31 mouse cellular contexts compared by ENCODE assay signal in genomic region chr4:100992086-100992485, GRCm38 (mm10). TPM values are rescaled to one million over a fixed set of nuclear protein-coding genes. Genes with fewer than 3 reads are reported as not detected.
A peak's percentile ranks its signal among the peaks of the same experiment; 100 is the strongest.
DNase-seq lines count a peak whose midpoint lies in the region; ATAC-seq and TF ChIP-seq lines count a peak whose summit lies in the region.
"Had no signal": no experiment of that assay in that cellular context is flagged by ENCODE, and none has a peak within 500 bp of the region (broad histone marks: within the 10 kb centered on the region; RNA-seq: fewer than 3 reads in every experiment).

No protein-coding gene starts in this region.

- H3K4me3 ChIP-seq in hindbrain, embryonic 10.5 days = no peak overlapping the region
- no peak overlapping the region for H3K4me3 ChIP-seq in hindbrain, embryonic 11.5 days (ENCODE audit: low read depth, low read length)
- H3K4me3 ChIP-seq in liver, postnatal 0 days (ENCODE audit: low read depth, low read length) = no peak overlapping the region
- no peak overlapping the region for H3K4me3 ChIP-seq in liver, embryonic 13.5 days (replicated peaks)
- H3K4me3 ChIP-seq: intestine, embryonic 15.5 days; left cerebral cortex, adult 2 months; lung, embryonic 15.5 days had no signal

- H3K9ac ChIP-seq in hindbrain, embryonic 11.5 days (ENCODE audit: low read depth, low read length) = no peak overlapping the region
- H3K9ac ChIP-seq in liver, postnatal 0 days (replicated peaks) = no peak overlapping the region
- peak overlapping the region; percentile 36; the same call in 1 of the 2 replicates for H3K9ac ChIP-seq in liver, embryonic 13.5 days
- H3K9ac ChIP-seq: forebrain, postnatal 0 days; intestine, embryonic 15.5 days; lung, embryonic 15.5 days had no signal

- no peak for TF ChIP-seq CTCF in liver, postnatal 0 days (IDR thresholded peaks at IDR 0.05; ENCODE audit: low read depth)

- no peak for DNase-seq in hindbrain, embryonic 10.5 days (ENCODE audit: low spot score)
- DNase-seq in hindbrain, embryonic 11.5 days (ENCODE audit: low spot score) = no peak
- peak; percentile 43 for DNase-seq in liver
- DNase-seq in liver, postnatal 0 days = no peak
- peak; percentile 36 for DNase-seq in liver, embryonic 13.5 days
- DNase-seq in urinary bladder, postnatal 4 days (ENCODE audit: low spot score in 2 of 2) = no peak
- DNase-seq: adrenal gland, adult 8-10 months; cerebellum, adult 18-20 months; cerebellum, postnatal 14 days; forebrain, postnatal 0 days; gastrocnemius, postnatal 14 days; heart, adult 18-20 months; heart, postnatal 10 days; kidney, adult 9 months; lung, postnatal 36 days; spleen, adult 18-20 months had no signal

- H3K9me3 ChIP-seq in hindbrain, embryonic 10.5 days = no peaks in the 10 kb centered on the region
- no peaks in the 10 kb centered on the region for H3K9me3 ChIP-seq in hindbrain, embryonic 11.5 days (ENCODE audit: control insufficient read depth, low read length)
- H3K9me3 ChIP-seq in liver, postnatal 0 days (ENCODE audit: low read length) = no peaks in the 10 kb centered on the region
- H3K9me3 ChIP-seq in liver, embryonic 13.5 days (replicated peaks) = no peaks in the 10 kb centered on the region
- H3K9me3 ChIP-seq: intestine, embryonic 15.5 days; lung, embryonic 15.5 days had no signal

- H3K4me2 ChIP-seq in hindbrain, embryonic 11.5 days (replicated peaks; ENCODE audit: low read depth, low read length) = no peak overlapping the region
- H3K4me2 ChIP-seq in liver, postnatal 0 days (ENCODE audit: low read depth, low read length) = no peak overlapping the region
- H3K4me2 ChIP-seq in liver, embryonic 13.5 days = no peak overlapping the region
- H3K4me2 ChIP-seq: intestine, embryonic 15.5 days; lung, embryonic 15.5 days had no signal

- H3K36me3 ChIP-seq in hindbrain, embryonic 10.5 days = peaks cover 96% of the 10 kb centered on the region
- peaks cover 7% of the 10 kb centered on the region; the same call in 1 of the 2 replicates for H3K36me3 ChIP-seq in hindbrain, embryonic 11.5 days (ENCODE audit: control insufficient read depth, insufficient read depth, low read length)
- no peaks in the 10 kb centered on the region for H3K36me3 ChIP-seq in liver, postnatal 0 days (replicated peaks; ENCODE audit: insufficient read depth, low read length)
- H3K36me3 ChIP-seq in liver, embryonic 13.5 days = no peaks in the 10 kb centered on the region

- H3K27me3 ChIP-seq in hindbrain, embryonic 10.5 days (ENCODE audit: insufficient read depth, poor library complexity, severe bottlenecking) = no peaks in the 10 kb centered on the region
- no peaks in the 10 kb centered on the region for H3K27me3 ChIP-seq in hindbrain, embryonic 11.5 days (ENCODE audit: control insufficient read depth, insufficient read depth, low read length)
- H3K27me3 ChIP-seq in liver, postnatal 0 days (ENCODE audit: insufficient read depth, low read length) = no peaks in the 10 kb centered on the region
- H3K27me3 ChIP-seq in liver, embryonic 13.5 days = no peaks in the 10 kb centered on the region
- H3K27me3 ChIP-seq: intestine, embryonic 15.5 days; lung, embryonic 15.5 days had no signal

- ATAC-seq in hindbrain, embryonic 11.5 days (ENCODE audit: low FRiP score) = no peak
- ATAC-seq in liver, postnatal 0 days = no peak
- peak; percentile 45 for ATAC-seq in liver, embryonic 13.5 days (ENCODE audit: low read depth)
- ATAC-seq in megakaryocyte progenitor cell, adult 5-6 weeks (replicated peaks; ENCODE audit: poor library complexity) = peak; percentile 29
- ATAC-seq: activated CD4-positive, CD25-positive, alpha-beta regulatory T cell, adult 4 months; forebrain, postnatal 0 days had no signal

- peaks cover 56% of the 10 kb centered on the region for H3K4me1 ChIP-seq in hindbrain, embryonic 10.5 days (replicated peaks)
- peaks cover 2% of the 10 kb centered on the region; the same call in 1 of the 2 replicates for H3K4me1 ChIP-seq in hindbrain, embryonic 11.5 days (replicated peaks; ENCODE audit: control insufficient read depth, insufficient read depth, low read length)
- peaks cover 9% of the 10 kb centered on the region for H3K4me1 ChIP-seq in liver, postnatal 0 days (ENCODE audit: insufficient read depth)
- H3K4me1 ChIP-seq in liver, embryonic 13.5 days (replicated peaks) = peaks cover 50% of the 10 kb centered on the region
- H3K4me1 ChIP-seq: intestine, embryonic 15.5 days; lung, embryonic 15.5 days had no signal

- TF ChIP-seq EP300 in liver, postnatal 0 days (IDR thresholded peaks at IDR 0.05; ENCODE audit: low read depth) = no peak

- WGBS in hindbrain, embryonic 10.5 days = 89% methylated on average over 6 of the region's 6 CpGs
- WGBS in hindbrain, embryonic 11.5 days = 80% methylated on average over 6 of the region's 6 CpGs
- WGBS in liver, postnatal 0 days (ENCODE audit: insufficient replicate concordance) = 62% methylated on average over 6 of the region's 6 CpGs
- 37% methylated on average over 6 of the region's 6 CpGs for WGBS in liver, embryonic 13.5 days (ENCODE audit: insufficient replicate concordance)

- peak overlapping the region; percentile 46 for H3K27ac ChIP-seq in hindbrain, embryonic 10.5 days
- no peak overlapping the region for H3K27ac ChIP-seq in hindbrain, embryonic 11.5 days (ENCODE audit: low read depth, low read length)
- no peak overlapping the region for H3K27ac ChIP-seq in liver, postnatal 0 days (ENCODE audit: low read depth)
- H3K27ac ChIP-seq in liver, embryonic 13.5 days = peak overlapping the region; percentile 98
- H3K27ac ChIP-seq: intestine, embryonic 15.5 days; left cerebral cortex, adult 2 months; lung, embryonic 15.5 days had no signal

RNA-seq across cellular contexts. Expression of gene Gm10577, which starts 28.4 kb away (rescaled TPM):
- not detected in 2 replicates for polyA plus RNA-seq in hindbrain, embryonic 10.5 days (2016; fragmentation: Nextera tagmentation; extraction: Ambion mirVana)
- not detected in 2 replicates for polyA plus RNA-seq in hindbrain, embryonic 11.5 days (2014; fragmentation: Nextera tagmentation; extraction: Ambion mirVana)
- not detected in 2 replicates for polyA plus RNA-seq in liver, postnatal 0 days (2015; fragmentation: Nextera tagmentation; extraction: Ambion mirVana)
- polyA plus RNA-seq in liver, embryonic 13.5 days (2015; fragmentation: Nextera tagmentation; extraction: Ambion mirVana) = not detected in 2 replicates
- total RNA-seq in megakaryocyte progenitor cell, adult 5-6 weeks (2015) = not detected in 2 replicates
- not detected in 2 replicates for total RNA-seq in megakaryocyte progenitor cell, adult 5-6 weeks (2017)
- total RNA-seq: adrenal gland, adult 8-10 months; forebrain, postnatal 0 days; gastrocnemius, postnatal 14 days; heart, adult 18-20 months; heart, postnatal 10 days; layer of hippocampus, postnatal 10 days; left cerebral cortex, adult 2 months; left cerebral cortex, postnatal 36 days; monocyte, adult 5-6 weeks; neutrophil, adult 5-6 weeks had no signal
- polyA plus RNA-seq: activated CD4-positive, CD25-positive, alpha-beta regulatory T cell, adult 4 months; C2C12; embryonic facial prominence, embryonic 11.5 days; forebrain, embryonic 11.5 days; forebrain, postnatal 0 days; intestine, embryonic 15.5 days; large intestine, adult 2 months; limb, embryonic 14.5 days; lung, embryonic 15.5 days; thymus, postnatal 0 days had no signal

Comparison
In these comparisons a context has a peak if more than half of its experiments do, and no peak if none do; other contexts are left out.
1. DNase-seq: peak in liver (single experiment) and liver, embryonic 13.5 days (single experiment); none in hindbrain, embryonic 10.5 days (single experiment), hindbrain, embryonic 11.5 days (single experiment), liver, postnatal 0 days (single experiment) and urinary bladder, postnatal 4 days (0 of 2).
2. H3K27ac ChIP-seq: peak in hindbrain, embryonic 10.5 days (single experiment) and liver, embryonic 13.5 days (single experiment); none in hindbrain, embryonic 11.5 days (single experiment) and liver, postnatal 0 days (single experiment).
3. ATAC-seq: peak in liver, embryonic 13.5 days (single experiment) and megakaryocyte progenitor cell, adult 5-6 weeks (single experiment); none in hindbrain, embryonic 11.5 days (single experiment) and liver, postnatal 0 days (single experiment).